Mouse (Mus musculus) stomach, embryonic 14.5 days (tissue): ENCODE results near the gene Prdm4. TPM values are rescaled to one million over a fixed set of nuclear protein-coding genes. Genes with fewer than 3 reads are reported as not detected.

Source experiments
- ATAC-seq: fragments of 200-750 bp; cut with Nextera tagmentation; 2 replicates; pipeline ENCODE4 v1.8.0; 2017; ENCODE audit warnings: low read depth, moderate TSS enrichment; ENCODE audit not compliant: insufficient number of reproducible peaks, insufficient read depth, low FRiP score
- H3K27ac ChIP-seq: fragments of 300-500 bp; sonication (generic); 2 replicates; pipeline ENCODE4 v1.5.1; 2014; ENCODE audit warnings: mild to moderate bottlenecking, low read length, moderate library complexity, mixed read lengths
- H3K27me3 ChIP-seq: fragments of 300-500 bp; sonication (generic); 2 replicates; pipeline ENCODE4 v1.6.1; 2014; ENCODE audit warnings: low read length, control low read depth, mixed read lengths; ENCODE audit not compliant: control insufficient read depth, insufficient read depth
- H3K36me3 ChIP-seq: fragments of 300-500 bp; sonication (generic); 2 replicates; pipeline ENCODE4 v1.6.1; 2014; ENCODE audit warnings: mild to moderate bottlenecking, control low read depth, low read length, moderate library complexity, mixed read lengths; ENCODE audit not compliant: control insufficient read depth, insufficient read depth
- H3K4me1 ChIP-seq: fragments of 300-500 bp; sonication (generic); 2 replicates; pipeline ENCODE4 v1.6.1; 2014; ENCODE audit warnings: low read length, control low read depth, mixed read lengths; ENCODE audit not compliant: control insufficient read depth, insufficient read depth
- H3K4me2 ChIP-seq: fragments of 300-500 bp; sonication (generic); replicated peaks from 2 replicates; pipeline ENCODE4 v1.6.1; 2014; ENCODE audit warnings: low read depth, low read length, control low read depth
- H3K4me3 ChIP-seq: fragments of 300-500 bp; sonication (generic); 2 replicates; pipeline ENCODE4 v1.5.1; 2014; ENCODE audit warnings: low read depth, low read length, control low read depth
- H3K9ac ChIP-seq: fragments of 300-500 bp; sonication (generic); replicated peaks from 2 replicates; pipeline ENCODE4 v1.6.1; 2014; ENCODE audit warnings: low read depth, mild to moderate bottlenecking, control low read depth, low read length, moderate library complexity, mixed read lengths
- H3K9me3 ChIP-seq: fragments of 300-500 bp; sonication (generic); 2 replicates; pipeline ENCODE4 v1.6.1; 2016; ENCODE audit warnings: low read depth, low read length, control low read depth; ENCODE audit not compliant: control insufficient read depth
- WGBS: fragments of 180-500 bp; shearing (Covaris S2); extraction: QIAGEN DNeasy Blood & Tissue Kit; methylation state at CpG from one replicate; pipeline ENCODE4 v1.1.7; 2014; 5-methylcytosine and 5-hydroxymethylcytosine counted together
- polyA plus RNA-seq: library from polyadenylated mRNA; unstranded; fragments of >200 nt; fragmentation: Nextera tagmentation; extraction: Ambion mirVana; gene quantifications from 2 replicates; pipeline ENCODE4 v1.2.1, GENCODE M21; 2014

Prdm4 gene
- polyA plus RNA-seq, 1 experiment from 2014 or later = 22.1 TPM

DNA sequence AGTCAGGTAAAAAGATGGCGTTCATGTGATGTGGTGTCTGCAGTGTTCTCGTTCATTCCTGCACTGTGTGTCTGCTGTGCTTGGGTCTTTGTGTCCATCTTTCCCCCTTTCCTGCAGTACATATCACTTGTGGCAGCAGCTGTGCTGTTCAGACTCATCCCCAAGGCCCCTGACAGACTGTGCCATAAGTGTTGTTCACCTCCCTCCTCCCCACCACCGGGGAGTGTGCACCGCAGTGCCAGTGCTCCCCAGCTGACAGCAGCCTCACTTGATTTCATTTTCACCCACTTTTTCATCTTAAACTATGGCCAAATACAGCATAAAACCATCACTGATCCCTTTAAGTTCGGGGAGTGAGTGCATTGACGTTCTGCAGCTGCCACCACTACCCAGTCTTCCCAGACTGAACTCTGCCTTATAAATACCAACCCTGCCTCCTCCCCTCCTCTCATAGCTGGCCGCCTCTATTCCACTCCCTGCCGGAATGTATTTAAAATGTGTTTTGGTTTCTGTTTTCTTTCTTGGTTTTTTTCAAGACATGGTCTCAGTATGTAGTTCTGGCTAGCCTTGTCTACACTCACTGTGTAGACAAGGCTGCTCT, 37.0 kb downstream of the Prdm4 start:
- Histone ChIP-seq H3K9me3 (no peaks in the 10 kb centered on the region), H3K4me1 (no peaks in the 10 kb centered on the region), H3K27me3 (no peaks in the 10 kb centered on the region), H3K27ac (no peak overlapping the region), H3K36me3 (peaks cover 65% of the 10 kb centered on the region), H3K4me3 (no peak overlapping the region), H3K9ac (no peak overlapping the region), H3K4me2 (no peak overlapping the region)
- 82% methylated on average over 8 of the region's 8 CpGs for WGBS
- ATAC-seq = no peak

DNA sequence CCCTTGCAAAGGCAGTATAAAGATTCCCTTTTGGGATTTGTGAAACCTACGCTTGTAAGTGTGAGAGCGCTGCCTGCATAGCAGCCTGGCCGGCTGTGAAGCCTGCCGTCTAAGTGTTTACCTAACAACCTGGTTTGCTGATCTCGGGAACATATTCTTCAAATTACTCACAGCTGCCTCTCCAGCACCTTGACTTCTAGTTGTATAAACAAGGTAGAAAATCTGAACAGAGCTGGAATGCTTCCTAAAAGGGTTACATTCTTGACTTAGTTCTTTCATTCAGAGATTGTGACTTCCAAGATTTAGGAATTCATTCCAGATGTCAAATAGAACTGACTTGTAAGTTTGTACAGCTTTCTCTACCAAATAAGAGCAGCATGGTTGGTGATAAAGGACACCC, 41.1 kb downstream of the Prdm4 start:
- peaks cover 6% of the 10 kb centered on the region; the same call in 1 of the 2 replicates for H3K4me1 ChIP-seq
- peaks cover 44% of the 10 kb centered on the region for H3K36me3 ChIP-seq
- H3K27ac ChIP-seq = no peak overlapping the region
- ATAC-seq = no peak
- no peak overlapping the region for H3K4me2 ChIP-seq
- 74% methylated on average over 5 of the region's 5 CpGs for WGBS
- H3K27me3 ChIP-seq = no peaks in the 10 kb centered on the region
- no peak overlapping the region for H3K9ac ChIP-seq
- H3K9me3 ChIP-seq = no peaks in the 10 kb centered on the region
- H3K4me3 ChIP-seq = no peak overlapping the region

- WGBS = 90% methylated on average over 13 of the region's 13 CpGs
- no peak for ATAC-seq
- peaks cover 28% of the 10 kb centered on the region for H3K36me3 ChIP-seq
Observed at GRCm38 (mm10) chr10:85873861-85874544, 42.9 kb downstream of the Prdm4 start.

GRCm38 (mm10) chr10:85872479-85872773, 44.5 kb downstream of the Prdm4 start:
- Histone ChIP-seq H3K9ac (peak overlapping the region; percentile 79), H3K4me3 (peak overlapping the region; percentile 76), H3K4me1 (peaks cover 6% of the 10 kb centered on the region; the same call in 1 of the 2 replicates), H3K9me3 (no peaks in the 10 kb centered on the region), H3K27me3 (no peaks in the 10 kb centered on the region), H3K4me2 (peak overlapping the region; percentile 46), H3K36me3 (peaks cover 24% of the 10 kb centered on the region), H3K27ac (no peak overlapping the region)
- WGBS = 2% methylated on average over 5 of the region's 5 CpGs
- ATAC-seq = no peak

More at GRCm38 (mm10) chr10:85873861-85874544, 42.9 kb downstream of the Prdm4 start:
- no peak overlapping the region for H3K9ac ChIP-seq
- no peak overlapping the region for H3K4me2 ChIP-seq
- no peaks in the 10 kb centered on the region for H3K27me3 ChIP-seq
- H3K4me3 ChIP-seq = no peak overlapping the region
- peaks cover 6% of the 10 kb centered on the region; the same call in 1 of the 2 replicates for H3K4me1 ChIP-seq
- no peaks in the 10 kb centered on the region for H3K9me3 ChIP-seq
- no peak overlapping the region for H3K27ac ChIP-seq

DNA sequence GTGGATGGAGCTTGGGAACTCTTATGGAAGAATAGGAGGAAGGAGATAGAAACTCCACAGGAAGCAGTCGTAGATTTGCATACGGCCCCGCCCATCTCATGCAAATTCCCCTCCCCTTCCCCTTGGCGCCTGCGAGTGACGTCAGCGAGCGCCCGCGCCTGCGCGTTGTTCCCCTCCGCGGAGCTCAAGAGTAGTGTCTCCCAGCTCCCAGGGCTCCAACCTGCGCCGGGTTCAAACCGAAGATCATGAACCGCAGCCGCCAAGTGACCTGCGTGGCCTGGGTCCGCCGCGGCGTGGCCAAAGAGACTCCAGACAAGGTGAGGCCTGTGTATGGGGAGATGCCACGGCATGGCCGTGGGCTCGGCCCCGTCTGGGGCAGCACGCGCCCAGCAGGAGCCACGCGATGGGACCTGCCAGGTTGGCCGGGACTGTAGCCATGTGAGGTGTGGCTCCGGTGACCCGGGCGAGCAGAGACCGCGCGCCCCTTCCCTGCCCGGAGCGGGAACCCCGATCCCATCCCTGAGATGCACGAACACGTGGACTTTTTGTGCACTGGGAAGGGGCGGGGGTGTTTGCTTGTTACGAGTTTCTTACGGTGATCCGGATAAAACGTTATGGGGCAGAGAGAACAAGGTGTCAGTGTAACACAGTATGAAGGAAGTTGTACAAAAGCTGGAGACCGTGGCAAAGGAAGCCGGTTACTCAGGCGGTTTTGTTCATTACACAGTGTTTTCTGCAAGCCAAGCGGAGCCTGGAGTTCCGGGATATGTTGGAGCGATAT, 45.1 kb downstream of the Prdm4 start:
- Histone ChIP-seq H3K36me3 (peaks cover 24% of the 10 kb centered on the region), H3K9ac (peak overlapping the region; percentile 79), H3K4me3 (peak overlapping the region; percentile 76), H3K27me3 (no peaks in the 10 kb centered on the region), H3K4me1 (peaks cover 6% of the 10 kb centered on the region; the same call in 1 of the 2 replicates), H3K27ac (peak overlapping the region; percentile 10; the same call in 1 of the 2 replicates), H3K4me2 (peak overlapping the region; percentile 46), H3K9me3 (no peaks in the 10 kb centered on the region)
- ATAC-seq = peak; percentile 93
- under 1% methylated on average over 53 of the region's 55 CpGs for WGBS

DNA sequence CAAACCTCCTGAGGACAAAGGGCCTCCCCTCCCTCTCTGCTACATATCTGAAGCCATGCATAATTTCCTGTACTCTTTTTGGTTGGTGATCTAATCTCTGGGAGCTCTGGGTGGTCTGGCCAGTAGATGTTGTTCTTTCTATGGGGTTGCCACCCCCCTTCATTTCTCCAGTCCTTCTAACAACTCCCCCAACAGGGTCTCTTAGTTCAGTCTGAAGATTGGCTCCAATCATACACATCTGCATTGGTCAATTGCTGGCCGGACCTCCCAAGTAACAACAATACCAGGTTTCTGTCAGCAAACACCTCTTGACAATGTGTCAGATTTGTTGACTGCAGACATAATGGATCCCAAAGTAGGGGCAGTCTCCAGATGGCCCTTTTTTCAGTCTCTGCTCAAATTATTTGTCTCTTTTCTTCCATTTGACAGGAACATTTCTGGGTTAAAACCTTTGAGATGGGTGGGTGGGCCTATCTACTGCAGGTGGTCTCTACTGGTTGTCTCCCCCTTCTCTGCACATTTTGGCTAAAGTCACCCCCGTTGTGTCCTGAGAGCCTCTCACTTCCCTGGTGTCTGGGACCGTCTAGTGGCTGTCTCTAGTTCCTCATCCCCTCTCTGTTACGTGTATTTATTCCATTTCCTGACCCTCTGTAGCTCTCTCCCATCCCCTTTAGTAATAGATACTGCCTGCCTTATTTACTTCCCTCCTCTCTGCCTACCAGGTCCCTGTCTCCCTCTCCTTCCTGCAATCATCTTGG, 70.7 kb downstream of the Prdm4 start:
- Histone ChIP-seq H3K36me3 (no peaks in the 10 kb centered on the region), H3K9me3 (no peaks in the 10 kb centered on the region), H3K27ac (no peak overlapping the region), H3K27me3 (no peaks in the 10 kb centered on the region), H3K4me2 (no peak overlapping the region), H3K4me1 (no peaks in the 10 kb centered on the region), H3K9ac (no peak overlapping the region), H3K4me3 (no peak overlapping the region)
- 60% methylated on average over 4 of the region's 4 CpGs for WGBS
- no peak for ATAC-seq

Other genes with a start within 250 kb of the Prdm4 start
- 72.2 and 73.6 TPM in 2 replicates for gene Pwp1, start 87.6 kb downstream of the Prdm4 start, polyA plus RNA-seq
- gene Ascl4, start 10.5 kb upstream of the Prdm4 start, polyA plus RNA-seq = 0.24 and 0.48 TPM in 2 replicates
- 153 and 172 TPM in 2 replicates for gene Rtcb, start 40.7 kb upstream of the Prdm4 start, polyA plus RNA-seq
- gene Bpifc, start 94.8 kb upstream of the Prdm4 start, polyA plus RNA-seq = 0.23 TPM in 1 of 2 replicates, not detected in the other
- 34.3 and 37.6 TPM in 2 replicates for gene Fbxo7, start 104.8 kb upstream of the Prdm4 start, polyA plus RNA-seq